In the genomic region with DNA sequence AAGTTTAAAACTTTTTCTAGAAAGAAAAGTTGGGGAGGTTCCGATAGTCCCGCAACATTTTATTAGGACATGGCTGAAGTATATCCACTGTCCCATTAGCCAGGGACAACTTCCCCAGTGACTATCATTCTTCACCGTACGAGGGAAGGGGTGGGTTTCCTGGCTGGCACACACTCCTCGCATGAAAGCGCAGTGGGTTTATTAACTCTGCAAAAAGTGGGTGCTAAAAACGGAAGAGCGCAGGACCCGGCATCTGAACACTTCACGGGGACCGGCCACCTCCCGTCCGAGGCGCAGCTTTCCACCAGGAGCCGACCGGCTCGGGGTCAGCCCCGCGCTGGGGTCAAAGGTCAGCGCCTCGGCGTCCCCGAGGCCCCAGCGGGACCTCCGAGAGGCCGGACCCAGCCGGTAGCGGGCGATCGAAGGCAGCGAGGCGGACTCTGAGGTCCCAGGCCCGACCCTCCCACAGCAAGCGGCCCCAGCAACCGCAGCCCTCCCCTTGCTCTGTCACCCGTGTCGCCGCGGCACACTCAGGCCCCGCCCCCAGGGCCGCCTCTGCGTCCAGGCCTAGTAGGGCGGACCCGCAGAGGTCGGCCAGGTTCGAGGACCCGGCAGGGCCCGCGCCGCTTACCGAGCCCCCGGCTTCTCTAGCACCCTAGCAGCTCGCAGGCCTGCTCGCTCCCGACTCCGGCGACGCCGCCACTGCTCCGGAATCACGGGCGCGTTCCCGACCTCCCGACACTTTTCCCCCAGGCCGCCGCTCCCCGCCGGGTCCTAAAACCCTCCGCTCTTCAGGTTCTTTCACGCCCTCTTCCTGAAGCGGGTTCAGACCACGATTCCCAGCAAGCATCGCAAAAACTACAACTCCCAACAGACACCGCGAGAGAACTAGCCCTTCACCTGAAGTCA, we compare ENCODE assay signal across 1 mouse cellular context.
TF ChIP-seq lines count a peak whose summit lies in the region.

Gene Armh3, minus strand, starts transcription at position 704 of the 909 bp plus-strand sequence.

TF ChIP-seq in MEL, 35 proteins besides CTCF, POLR2A, EP300 and RAD21 (continued from another document):
- no peak for TF ChIP-seq TAL1 (IDR thresholded peaks at IDR 0.05; ENCODE audit: low read length)
- TF ChIP-seq UBTF (IDR thresholded peaks at IDR 0.05; ENCODE audit: borderline replicate concordance, insufficient read depth, low read depth, low read length) = 0 out of 2 replicates have a peak, but pooled peaks have one; percentile 62
- TF ChIP-seq NELFE (IDR thresholded peaks at IDR 0.05; ENCODE audit: low read depth, low read length) = peak; percentile 35; the same call in 1 of the 2 replicates
- TF ChIP-seq MEF2A (IDR thresholded peaks at IDR 0.05; ENCODE audit: extremely low read depth, insufficient replicate concordance, low read depth, low read length, poor library complexity, severe bottlenecking) = no peak
- TF ChIP-seq KAT2A (conservative IDR thresholded peaks at IDR 0.05; ENCODE audit: low read depth, low read length) = peak; percentile 90
- TF ChIP-seq MXI1 (IDR thresholded peaks at IDR 0.05; ENCODE audit: low read depth, low read length) = peak; percentile 88
- TF ChIP-seq HCFC1 (IDR thresholded peaks at IDR 0.05; ENCODE audit: low read depth, low read length) = peak; percentile 97
- TF ChIP-seq E2F4 (IDR thresholded peaks at IDR 0.05; ENCODE audit: borderline replicate concordance, low read depth, low read length) = no peak
- TF ChIP-seq GABPA (IDR thresholded peaks at IDR 0.05; ENCODE audit: low read depth, low read length) = no peak
- TF ChIP-seq MYC (IDR thresholded peaks at IDR 0.05; ENCODE audit: low read depth, low read length) = peak; percentile 87
- no peak for TF ChIP-seq SMC3 (IDR thresholded peaks at IDR 0.05; ENCODE audit: low read depth, low read length)
- peak; percentile 45; the same call in 1 of the 2 replicates for TF ChIP-seq TBP (IDR thresholded peaks at IDR 0.05; ENCODE audit: low read depth, low read length)
- peak; percentile 15; the same call in 1 of the 2 replicates for TF ChIP-seq USF1 (IDR thresholded peaks at IDR 0.05; ENCODE audit: low read depth, low read length)
- no peak; the same call in 1 of the 2 replicates for TF ChIP-seq POLR2AphosphoS2 (IDR thresholded peaks at IDR 0.05; ENCODE audit: low read length)
- no peak for TF ChIP-seq BHLHE40 (IDR thresholded peaks at IDR 0.05; ENCODE audit: borderline replicate concordance, low read depth, low read length)
